Mouse (Mus musculus) megakaryocyte, embryonic 14.5 days (primary cell): ENCODE results near the gene Xrcc4.

Experiments used
- FLI1 ChIP-seq: IDR thresholded peaks from 2 replicates; pipeline ENCODE4 v1.6.1; 2012; ENCODE audit warnings: low read length, inconsistent platforms, mixed read lengths
- GATA1 ChIP-seq: IDR thresholded peaks from 3 replicates; pipeline ENCODE4 v1.6.1; 2012; ENCODE audit warnings: mixed read lengths, low read length, inconsistent platforms, borderline replicate concordance

GRCm38 (mm10) chr13:89849955-89850354 is 239.5 kb downstream of the Xrcc4 start:
- TF ChIP-seq GATA1 = no peak
- TF ChIP-seq FLI1 = no peak
